8 mouse cellular contexts compared by ENCODE assay signal in the genomic region with DNA sequence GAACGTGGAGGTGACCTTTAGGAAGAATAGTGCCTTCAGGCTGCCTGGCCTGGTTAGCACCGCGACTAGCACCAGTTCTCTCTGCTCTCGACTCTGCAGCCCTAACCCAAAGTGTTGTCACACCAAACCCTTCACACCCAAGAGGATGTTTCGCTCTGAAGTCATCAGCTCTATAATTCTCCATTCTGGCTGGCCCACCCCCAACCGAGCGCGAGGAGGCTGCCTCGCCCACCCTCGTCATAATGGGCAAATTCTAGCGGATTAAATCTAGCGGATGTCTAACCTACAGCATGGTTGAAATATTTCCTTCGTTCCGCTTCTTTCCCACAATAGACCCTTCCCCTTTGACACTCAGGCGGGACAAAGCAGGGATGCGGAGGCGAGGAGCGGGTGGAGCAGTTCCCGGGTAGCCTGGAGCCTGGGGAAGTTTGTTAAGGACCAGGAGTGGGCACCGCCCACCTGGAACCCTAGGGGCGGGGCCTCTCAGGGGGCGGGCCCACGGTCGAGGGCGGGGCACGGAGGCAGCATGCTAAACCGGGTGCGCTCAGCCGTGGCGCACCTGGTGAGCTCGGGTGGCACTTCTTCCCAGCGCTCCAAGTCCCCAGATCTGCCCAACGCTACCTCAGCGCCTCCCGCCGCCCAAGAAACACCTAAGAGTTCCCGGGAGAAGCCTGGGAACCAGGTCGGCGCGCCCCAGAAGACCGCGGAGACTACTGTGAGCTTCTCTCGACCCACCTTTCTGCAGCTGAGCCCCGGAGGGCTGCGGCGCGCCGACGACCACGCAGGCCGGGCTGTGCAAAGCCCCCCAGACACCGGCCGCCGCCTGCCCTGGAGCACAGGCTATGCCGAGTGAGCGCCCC. TPM values are rescaled to one million over a fixed set of nuclear protein-coding genes. Genes with fewer than 3 reads are reported as not detected.
DNase-seq lines count a peak whose midpoint lies in the region; ATAC-seq and TF ChIP-seq lines count a peak whose summit lies in the region.

Ppm1j (plus strand) TSS at position 496 of the 860 bp plus-strand sequence.

- H3K27me3 ChIP-seq in hindbrain, embryonic 15.5 days: peaks cover 98% of the 10 kb centered on the region
- H3K27me3 ChIP-seq in liver, embryonic 11.5 days (replicated peaks; ENCODE audit: control insufficient read depth, insufficient read depth, low read length): peaks cover 82% of the 10 kb centered on the region
- peaks cover 74% of the 10 kb centered on the region for H3K27me3 ChIP-seq in midbrain, postnatal 0 days (ENCODE audit: insufficient read depth, low read length)

- H3K27ac ChIP-seq in gastrocnemius, adult 2 months: peak within 1 kb of the TSS; percentile 98
- H3K27ac ChIP-seq in hindbrain, embryonic 15.5 days (replicated peaks): no peak within 1 kb of the TSS
- no peak within 1 kb of the TSS for H3K27ac ChIP-seq in liver, embryonic 11.5 days (ENCODE audit: low read depth, low read length)
- H3K27ac ChIP-seq in midbrain, postnatal 0 days (ENCODE audit: low read depth, low read length): no peak within 1 kb of the TSS

- H3K4me3 ChIP-seq in gastrocnemius, adult 2 months: peak within 1 kb of the TSS; percentile 86
- H3K4me3 ChIP-seq in hindbrain, embryonic 15.5 days: peak within 1 kb of the TSS; percentile 45
- peak within 1 kb of the TSS; percentile 63 for H3K4me3 ChIP-seq in liver, embryonic 11.5 days (ENCODE audit: low read depth, low read length)
- H3K4me3 ChIP-seq in midbrain, postnatal 0 days (ENCODE audit: low read depth, low read length): peak within 1 kb of the TSS; percentile 43

- H3K4me2 ChIP-seq in hindbrain, embryonic 15.5 days: peak within 1 kb of the TSS; percentile 95
- H3K4me2 ChIP-seq in liver, embryonic 11.5 days: peak within 1 kb of the TSS; percentile 99
- H3K4me2 ChIP-seq in midbrain, postnatal 0 days (ENCODE audit: low read depth, low read length, poor library complexity, severe bottlenecking): peak within 1 kb of the TSS; percentile 88

- 2% methylated on average over 56 of the region's 56 CpGs for WGBS in hindbrain, embryonic 15.5 days
- under 1% methylated on average over 56 of the region's 56 CpGs for WGBS in liver, embryonic 11.5 days
- WGBS in midbrain, postnatal 0 days: 1% methylated on average over 55 of the region's 56 CpGs

- no peak for TF ChIP-seq CTCF in gastrocnemius, adult 2 months (IDR thresholded peaks at IDR 0.05)
- no peak for TF ChIP-seq CTCF in midbrain, postnatal 0 days (IDR thresholded peaks at IDR 0.05)

- peak within 1 kb of the TSS; percentile 29 for H3K9ac ChIP-seq in hindbrain, embryonic 15.5 days
- peak within 1 kb of the TSS; percentile 44 for H3K9ac ChIP-seq in liver, embryonic 11.5 days (ENCODE audit: low read depth, low read length)
- peak within 1 kb of the TSS; percentile 40; the same call in 1 of the 2 replicates for H3K9ac ChIP-seq in midbrain, postnatal 0 days (replicated peaks; ENCODE audit: low read length, poor library complexity, severe bottlenecking)

- peaks cover 23% of the 10 kb centered on the region for H3K4me1 ChIP-seq in hindbrain, embryonic 15.5 days (replicated peaks)
- peaks cover 10% of the 10 kb centered on the region for H3K4me1 ChIP-seq in liver, embryonic 11.5 days (replicated peaks; ENCODE audit: control insufficient read depth, insufficient read depth, low read length)
- H3K4me1 ChIP-seq in midbrain, postnatal 0 days (ENCODE audit: insufficient read depth, low read length): peaks cover 8% of the 10 kb centered on the region; the same call in 1 of the 2 replicates

- peak; percentile 16; the same call in 1 of the 2 replicates for ATAC-seq in hindbrain, embryonic 15.5 days (ENCODE audit: low FRiP score, low read depth)
- peak; percentile 76 for ATAC-seq in liver, embryonic 11.5 days (replicated peaks; ENCODE audit: low FRiP score)
- ATAC-seq in midbrain, postnatal 0 days (ENCODE audit: low FRiP score): no peak

- H3K36me3 ChIP-seq in hindbrain, embryonic 15.5 days: no peaks in the 10 kb centered on the region
- no peaks in the 10 kb centered on the region for H3K36me3 ChIP-seq in liver, embryonic 11.5 days (ENCODE audit: control insufficient read depth, insufficient read depth, low read length)
- no peaks in the 10 kb centered on the region for H3K36me3 ChIP-seq in midbrain, postnatal 0 days (ENCODE audit: insufficient read depth, low read length)

- H3K9me3 ChIP-seq in hindbrain, embryonic 15.5 days: no peaks in the 10 kb centered on the region
- H3K9me3 ChIP-seq in liver, embryonic 11.5 days (ENCODE audit: control insufficient read depth, low read length): no peaks in the 10 kb centered on the region
- no peaks in the 10 kb centered on the region for H3K9me3 ChIP-seq in midbrain, postnatal 0 days (ENCODE audit: low read length)

- peak; percentile 17 to 23 for DNase-seq in cerebellum, postnatal 36 days
- no peak for DNase-seq in cerebellum, adult 11-12 months
- peak; percentile 74 for DNase-seq in adrenal gland, postnatal 25 days
- DNase-seq in gastrocnemius, adult 2 months: peak; percentile 92
- peak; percentile 67 for DNase-seq in liver, embryonic 11.5 days (ENCODE audit: low spot score)
- no peak for DNase-seq in midbrain, postnatal 0 days (ENCODE audit: low spot score)
- peak; percentile 56 for DNase-seq in thymus, postnatal 0 days (ENCODE audit: low spot score)

- intact Hi-C loops in gastrocnemius, adult 2 months (cut with DNase I): loop anchor here (1.0 to 5.0 kb wide), 4 partner anchors 22 to 187 kb away; partner anchors contain the start of genes Capza1, Mov10 and St7l

RNA-seq across cellular contexts. Expression of gene Ppm1j, which starts in this region (rescaled TPM):
- 3.6 and 5.9 TPM in 2 replicates for total RNA-seq in adrenal gland, postnatal 25 days (2021)
- total RNA-seq in gastrocnemius, adult 2 months (2021): 10 to 100 TPM; 33.3 to 45.6 TPM
- polyA plus RNA-seq in hindbrain, embryonic 15.5 days (2015; fragmentation: Nextera tagmentation; extraction: Ambion mirVana): 1.2 and 2.9 TPM in 2 replicates
- 1.8 and 1.9 TPM in 2 replicates for polyA plus RNA-seq in liver, embryonic 11.5 days (2014; fragmentation: Nextera tagmentation; extraction: Ambion mirVana)
- 0.22 and 0.76 TPM in 2 replicates for total RNA-seq in midbrain, postnatal 0 days (2014; rRNA removed)
- 1.2 and 1.3 TPM in 2 replicates for polyA plus RNA-seq in midbrain, postnatal 0 days (2015; fragmentation: Nextera tagmentation; extraction: Ambion mirVana)
- 1.9 and 2.3 TPM in 2 replicates for polyA plus RNA-seq in thymus, postnatal 0 days (2015; fragmentation: Nextera tagmentation; extraction: Ambion mirVana)

Comparison
In these comparisons a context has a peak if more than half of its experiments do, and no peak if none do; other contexts are left out.
1. DNase-seq: peak in cerebellum, postnatal 36 days (2 of 2), adrenal gland, postnatal 25 days (single experiment), gastrocnemius, adult 2 months (single experiment), liver, embryonic 11.5 days (single experiment) and thymus, postnatal 0 days (single experiment); none in cerebellum, adult 11-12 months (single experiment) and midbrain, postnatal 0 days (single experiment).
2. Peak in every context shown above with its lines, with median percentiles within 50 percentile points of each other: H3K4me3 ChIP-seq, H3K4me2 ChIP-seq and H3K9ac ChIP-seq.